Mouse (Mus musculus) thymus, postnatal 0 days (tissue): Measurements from ENCODE around the gene Sf3b2. TPM values are rescaled to one million over a fixed set of nuclear protein-coding genes. Genes with fewer than 3 reads are reported as not detected.
"Not testable (repeated sequence)": the region's sequence is repeated elsewhere in the genome, so short reads cannot be mapped to it uniquely, and the experiment has no call there.

Experiments used
- DNase-seq: peaks from one replicate; pipeline ENCODE4 v3.0.0-alpha.2; 2015; ENCODE audit warnings: low spot score
- polyA plus RNA-seq: library from polyadenylated mRNA; unstranded; fragments of >200 nt; fragmentation: Nextera tagmentation; extraction: Ambion mirVana; gene quantifications from 2 replicates; pipeline ENCODE4 v1.2.1, GENCODE M21; 2015

Gene Sf3b2
- polyA plus RNA-seq, 1 experiment from 2014 or later, result 319 TPM

GRCm38 (mm10) chr19:5272801-5273733 is 22.2 kb downstream of the Sf3b2 start, which contains the start of gene Pacs1:
Pacs1 (minus strand) TSS chr19:5273119.
- peak; percentile 96 for DNase-seq

- DNase-seq, result peak; percentile 15
These were observed 22.9 kb downstream of the Sf3b2 start for GRCm38 (mm10) chr19:5272326-5272795.

GRCm38 (mm10) chr19:5271430-5271829 is 23.8 kb downstream of the Sf3b2 start:
- DNase-seq, result no peak

- no peak for DNase-seq
These were observed 25.9 kb downstream of the Sf3b2 start for GRCm38 (mm10) chr19:5269392-5269791.

- DNase-seq, result no peak
These were observed 26.4 kb downstream of the Sf3b2 start for GRCm38 (mm10) chr19:5268875-5269274.

GRCm38 (mm10) chr19:5268017-5268416 is 27.2 kb downstream of the Sf3b2 start:
- no peak for DNase-seq

GRCm38 (mm10) chr19:5267015-5267414 is 28.2 kb downstream of the Sf3b2 start:
- DNase-seq, result no peak

- DNase-seq, result peak; percentile 82
These were observed 38.1 kb downstream of the Sf3b2 start for GRCm38 (mm10) chr19:5257140-5257539.

GRCm38 (mm10) chr19:5236981-5237380 is 58.3 kb downstream of the Sf3b2 start:
- DNase-seq, result not testable (repeated sequence)

- DNase-seq, result no peak
These were observed 62.6 kb downstream of the Sf3b2 start for GRCm38 (mm10) chr19:5232696-5233095.

- DNase-seq, result no peak
These were observed 65.1 kb downstream of the Sf3b2 start for GRCm38 (mm10) chr19:5230110-5230509.

GRCm38 (mm10) chr19:5224624-5225023 is 70.6 kb downstream of the Sf3b2 start:
- no peak for DNase-seq

- DNase-seq, result no peak
These were observed 71.2 kb downstream of the Sf3b2 start for GRCm38 (mm10) chr19:5224077-5224476.

Other genes with a start within 250 kb of the Sf3b2 start
- 0.84 and 1.1 TPM in 2 replicates for gene Rin1, start 245.0 kb downstream of the Sf3b2 start, polyA plus RNA-seq
- gene Cd248, start 227.4 kb downstream of the Sf3b2 start, polyA plus RNA-seq, result 4.1 and 7.1 TPM in 2 replicates
- gene Tmem151a, start 209.9 kb downstream of the Sf3b2 start, polyA plus RNA-seq, result 0.32 and 0.33 TPM in 2 replicates
- gene Yif1a, start 206.9 kb downstream of the Sf3b2 start, polyA plus RNA-seq, result 65.9 and 75.7 TPM in 2 replicates
- gene Cnih2, start 196.9 kb downstream of the Sf3b2 start, polyA plus RNA-seq, result 0.91 and 1.2 TPM in 2 replicates
- gene Rab1b, start 188.4 kb downstream of the Sf3b2 start, polyA plus RNA-seq, result 246 and 252 TPM in 2 replicates
- 6.6 and 8.7 TPM in 2 replicates for gene Klc2, start 176.9 kb downstream of the Sf3b2 start, polyA plus RNA-seq
- gene Pacs1, start 22.3 kb downstream of the Sf3b2 start, polyA plus RNA-seq, result 8.3 and 9.8 TPM in 2 replicates
- gene Gal3st3, start 2.9 kb upstream of the Sf3b2 start, polyA plus RNA-seq, result 0.36 and 0.44 TPM in 2 replicates
- gene Catsper1, start 40.3 kb upstream of the Sf3b2 start, polyA plus RNA-seq, result not detected in 2 replicates
- gene Cst6, start 54.1 kb upstream of the Sf3b2 start, polyA plus RNA-seq, result 29.1 and 30.5 TPM in 2 replicates
- gene Eif1ad, start 71.3 kb upstream of the Sf3b2 start, polyA plus RNA-seq, result 51.1 and 59.4 TPM in 2 replicates
- gene Banf1, start 71.7 kb upstream of the Sf3b2 start, polyA plus RNA-seq, result 590 and 607 TPM in 2 replicates
- 73.4 and 84.2 TPM in 2 replicates for gene Sart1, start 93.2 kb upstream of the Sf3b2 start, polyA plus RNA-seq
- gene Tsga10ip, start 107.1 kb upstream of the Sf3b2 start, polyA plus RNA-seq, result 1.9 TPM in 2 replicates
- gene Drap1, start 129.5 kb upstream of the Sf3b2 start, polyA plus RNA-seq, result 217 and 222 TPM in 2 replicates
- gene AI837181, start 129.7 kb upstream of the Sf3b2 start, polyA plus RNA-seq, result 51.5 and 54.4 TPM in 2 replicates
- 0.47 TPM in 1 of 2 replicates, not detected in the other for gene Fosl1, start 152.1 kb upstream of the Sf3b2 start, polyA plus RNA-seq
- 7.3 and 8.2 TPM in 2 replicates for gene Ccdc85b, start 162.4 kb upstream of the Sf3b2 start, polyA plus RNA-seq
- gene Fibp, start 165.2 kb upstream of the Sf3b2 start, polyA plus RNA-seq, result 104 and 112 TPM in 2 replicates
- gene Ctsw, start 173.1 kb upstream of the Sf3b2 start, polyA plus RNA-seq, result 42.8 and 43.0 TPM in 2 replicates
- 26.5 and 27.9 TPM in 2 replicates for gene Efemp2, start 178.5 kb upstream of the Sf3b2 start, polyA plus RNA-seq
- gene Mus81, start 192.9 kb upstream of the Sf3b2 start, polyA plus RNA-seq, result 58.6 and 63.5 TPM in 2 replicates
- gene Cfl1, start 195.0 kb upstream of the Sf3b2 start, polyA plus RNA-seq, result 3,590 and 4,042 TPM in 2 replicates
- gene 1700020D05Rik, start 208.3 kb upstream of the Sf3b2 start, polyA plus RNA-seq, result 0.13 and 0.44 TPM in 2 replicates
- gene Snx32, start 215.1 kb upstream of the Sf3b2 start, polyA plus RNA-seq, result 9.9 and 10.8 TPM in 2 replicates